Mouse (Mus musculus) spleen, postnatal 36 days (tissue): ENCODE data around the gene Lrrc8d.

Experiments used
- DNase-seq, 2 experiments: peaks; one replicate each; pipeline ENCODE4 v3.0.0; 2022; ENCODE audit warnings: low spot score in 2 of 2, mixed read lengths in 1 of 2

The Lrrc8d gene

GRCm38 (mm10) chr5:105715531-105716124, 15.9 kb downstream of the Lrrc8d start:
- no peak for DNase-seq

- no peak for DNase-seq
Measured at GRCm38 (mm10) chr5:105717294-105717693, 17.5 kb downstream of the Lrrc8d start.

GRCm38 (mm10) chr5:105718138-105718670, 18.4 kb downstream of the Lrrc8d start:
- peak; percentile 49 to 66 for DNase-seq

DNA sequence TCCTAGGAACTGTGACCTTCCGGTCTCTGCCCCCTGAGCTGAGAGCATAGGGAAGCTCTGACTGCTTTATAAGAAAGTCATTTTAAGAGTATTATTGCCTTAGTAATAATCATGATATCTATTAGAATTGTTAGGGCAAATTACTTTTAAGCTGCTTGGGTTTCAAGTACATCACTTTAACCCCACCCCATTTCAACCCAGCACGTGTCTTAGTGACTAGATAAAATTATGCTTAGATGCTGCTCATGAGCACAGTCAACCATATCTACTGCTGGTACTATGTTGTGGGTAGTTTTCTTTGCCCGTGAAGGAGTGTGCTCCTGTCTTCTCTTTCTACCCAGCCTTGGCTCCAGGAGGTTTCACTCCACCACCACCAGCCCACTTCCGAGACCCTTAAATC, 21.5 kb downstream of the Lrrc8d start:
- no peak for DNase-seq

GRCm38 (mm10) chr5:105722807-105723206, 23.0 kb downstream of the Lrrc8d start:
- DNase-seq, result no peak

DNA sequence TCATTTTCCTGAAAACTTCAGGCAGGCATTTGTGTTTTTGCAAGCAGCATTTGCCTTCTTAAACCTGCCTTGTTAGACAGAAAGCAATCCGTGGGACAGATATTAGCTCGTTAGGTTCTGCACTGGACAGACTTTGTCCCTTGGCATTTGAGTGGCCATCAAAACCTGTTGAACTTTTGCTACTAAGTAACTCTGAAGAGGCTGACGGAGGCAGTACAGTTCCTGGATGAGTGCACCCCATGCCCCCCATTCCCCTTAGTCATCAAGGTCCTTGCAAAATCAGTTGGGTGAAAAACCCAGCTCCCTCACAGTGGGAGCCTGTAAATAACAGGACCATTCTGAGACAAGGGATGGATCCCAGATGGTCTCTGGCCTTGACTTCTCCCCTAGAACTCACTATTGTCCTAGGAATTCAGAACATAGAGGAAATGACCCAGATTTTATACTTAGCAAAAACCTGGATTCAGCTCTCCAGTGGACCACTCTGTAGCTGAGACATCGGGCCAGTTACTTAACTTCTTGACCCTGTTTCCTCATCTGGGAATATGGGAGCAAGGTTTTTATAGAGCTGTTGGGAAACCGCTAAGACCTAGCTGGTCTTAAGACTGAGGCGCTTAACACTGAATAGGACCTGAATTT, 30.5 kb downstream of the Lrrc8d start:
- DNase-seq, result no peak

- DNase-seq, result peak; percentile 11 to 16
Measured at GRCm38 (mm10) chr5:105731173-105731626, 31.4 kb downstream of the Lrrc8d start.

- peak; percentile 60 to 61 for DNase-seq
Measured at GRCm38 (mm10) chr5:105731627-105732432, 32.1 kb downstream of the Lrrc8d start.

GRCm38 (mm10) chr5:105732433-105732891, 32.7 kb downstream of the Lrrc8d start:
- peak in 1 of 2 experiments; percentile 18 for DNase-seq

DNA sequence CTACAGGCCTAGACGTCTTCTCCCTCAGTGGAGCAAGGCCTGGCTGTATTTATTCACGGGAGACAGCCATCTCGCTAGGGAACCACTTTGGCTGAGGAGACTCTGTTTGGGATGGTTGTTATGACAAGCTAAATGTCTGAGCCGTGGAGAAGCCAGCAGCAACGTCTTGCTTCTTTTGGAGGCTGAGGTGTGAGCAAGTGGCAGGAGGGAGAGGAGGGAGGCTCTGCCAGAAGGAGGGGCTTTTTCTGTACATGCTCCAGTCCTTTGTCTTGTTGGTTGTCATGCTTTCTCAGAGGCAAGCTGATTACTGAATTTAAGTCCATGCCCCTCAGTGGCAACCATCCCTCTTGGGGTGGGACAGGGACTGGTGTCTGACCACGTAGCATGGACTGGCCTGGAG, 33.5 kb downstream of the Lrrc8d start:
- DNase-seq, result no peak

- no peak for DNase-seq
Measured at GRCm38 (mm10) chr5:105736365-105736764, 36.6 kb downstream of the Lrrc8d start.

DNA sequence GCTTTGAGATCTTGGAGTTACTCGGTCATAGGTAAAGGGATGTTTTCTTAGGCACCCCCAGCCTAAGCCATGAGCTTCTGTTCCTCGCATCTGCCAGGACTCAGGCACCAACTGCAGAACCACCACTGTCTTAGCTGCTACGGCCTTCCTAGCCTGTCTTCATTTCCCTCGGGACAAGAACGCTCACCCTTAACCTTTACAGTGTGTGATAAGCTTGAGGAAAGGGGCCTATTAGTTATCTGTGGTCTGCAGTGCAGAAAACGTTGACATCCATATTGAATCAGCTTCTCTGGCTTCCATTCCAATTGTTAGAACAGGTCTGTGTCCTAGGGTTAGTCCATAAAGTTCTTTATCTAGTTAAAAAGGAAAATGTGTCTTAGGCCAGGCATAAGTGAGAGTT, 37.4 kb downstream of the Lrrc8d start:
- DNase-seq, result no peak

- no peak for DNase-seq
Measured at GRCm38 (mm10) chr5:105740437-105740836, 40.7 kb downstream of the Lrrc8d start.

DNA sequence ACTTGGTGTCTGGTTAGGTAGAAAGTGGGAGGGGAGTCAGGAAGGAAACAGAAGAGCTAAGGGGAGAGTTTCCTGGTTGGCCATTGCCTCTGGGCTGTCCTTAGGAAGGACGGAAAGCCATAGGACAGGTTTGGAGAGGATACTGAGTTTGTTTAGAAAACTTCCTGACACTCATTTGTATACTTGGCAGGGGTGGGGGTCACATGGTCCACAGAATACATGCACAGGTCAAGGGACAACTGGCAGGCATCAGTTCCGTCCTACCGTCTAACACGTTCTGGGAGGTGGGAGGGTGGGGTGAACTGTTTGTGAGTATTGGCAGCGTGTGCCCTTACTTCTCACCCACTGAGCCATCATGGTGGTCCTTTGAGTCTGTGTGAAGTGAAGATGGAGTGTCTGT, 42.9 kb downstream of the Lrrc8d start:
- no peak for DNase-seq

DNA sequence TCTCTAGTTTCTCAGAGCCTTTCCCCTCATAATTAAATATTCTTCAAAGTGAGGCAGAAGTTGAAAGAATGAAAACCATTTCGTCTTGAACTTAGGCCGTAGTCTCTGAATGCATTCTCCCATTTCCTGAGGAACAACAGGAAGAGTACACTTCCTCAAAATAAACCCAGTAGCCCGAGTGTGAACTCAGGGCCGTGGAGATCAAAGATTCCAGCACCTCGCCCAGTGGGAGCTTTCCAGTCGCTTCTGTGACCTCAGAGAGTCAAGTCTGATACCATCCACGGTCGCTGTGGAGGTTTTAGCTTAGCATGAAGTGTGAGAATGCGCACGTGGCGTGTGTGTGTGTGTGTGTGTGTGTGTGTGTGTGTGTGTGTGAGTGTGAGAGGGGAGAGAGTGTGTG, 45.6 kb downstream of the Lrrc8d start:
- no peak for DNase-seq

DNA sequence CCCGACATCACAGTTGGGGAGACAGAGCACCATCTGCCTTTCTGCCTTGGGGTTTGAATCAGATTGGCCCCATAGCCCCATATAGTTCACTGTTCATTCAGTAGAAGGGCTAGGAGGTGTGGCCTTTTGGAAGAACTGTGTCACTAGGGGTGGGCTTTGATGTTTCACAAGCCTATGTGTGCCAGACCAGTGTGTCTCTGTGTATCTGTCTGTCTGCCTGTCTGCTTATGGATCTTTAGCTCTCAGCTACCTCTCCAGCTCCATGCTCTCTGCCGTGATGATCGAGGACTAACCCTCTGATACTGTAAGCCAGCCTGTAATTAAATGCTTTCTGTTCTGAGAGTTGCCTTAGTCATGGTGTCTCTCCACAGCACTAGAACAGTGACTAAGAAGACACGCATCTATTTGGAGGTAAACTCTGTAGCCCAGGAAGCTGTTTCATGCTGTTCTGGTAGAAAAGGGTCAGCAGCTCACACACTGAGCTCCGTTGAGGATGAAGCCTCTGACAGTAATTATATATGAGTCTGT, 46.2 kb downstream of the Lrrc8d start:
- DNase-seq, result no peak

- DNase-seq, result no peak
Measured at GRCm38 (mm10) chr5:105754803-105755202, 55.0 kb downstream of the Lrrc8d start.

- DNase-seq, result no peak
Measured at GRCm38 (mm10) chr5:105755491-105755890, 55.7 kb downstream of the Lrrc8d start.

GRCm38 (mm10) chr5:105757978-105758377, 58.2 kb downstream of the Lrrc8d start:
- no peak for DNase-seq

- no peak for DNase-seq
Measured at GRCm38 (mm10) chr5:105758866-105759265, 59.1 kb downstream of the Lrrc8d start.

DNA sequence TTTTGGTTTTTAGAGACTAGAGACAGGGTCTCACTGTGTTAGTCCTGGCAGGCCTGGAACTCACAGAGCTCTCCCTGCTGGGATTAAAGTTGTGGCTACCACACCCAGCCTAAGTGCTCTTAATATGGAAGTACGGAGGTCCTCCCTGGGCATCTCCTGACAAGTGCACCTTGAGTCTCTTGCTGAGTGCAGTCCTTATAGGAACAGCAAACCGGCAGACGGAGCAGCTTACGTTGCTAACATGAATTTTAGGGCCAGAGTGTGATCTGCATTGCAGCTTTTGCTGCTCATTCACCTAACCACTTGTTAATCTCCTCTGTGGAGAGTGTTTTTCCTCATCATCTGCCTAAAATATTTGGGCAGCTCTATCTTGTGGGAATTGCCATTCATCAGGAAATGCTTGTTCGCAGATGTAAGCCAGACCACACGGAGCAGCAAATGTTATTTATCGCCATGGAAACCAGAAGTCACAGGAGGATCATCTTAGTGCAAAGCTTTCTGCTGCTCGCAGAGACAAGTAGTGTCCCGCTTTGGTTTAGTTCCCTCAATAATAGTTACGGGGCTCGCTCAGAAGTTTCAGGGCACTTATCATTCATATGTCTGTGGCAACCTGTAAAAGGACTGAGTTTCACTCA, 62.2 kb downstream of the Lrrc8d start:
- no peak for DNase-seq

- no peak for DNase-seq
Measured at GRCm38 (mm10) chr5:105764369-105764768, 64.6 kb downstream of the Lrrc8d start.
